Mouse (Mus musculus) heart, postnatal 0 days (tissue): ENCODE results near the gene H2-DMb1. TPM values are rescaled to one million over a fixed set of nuclear protein-coding genes. Genes with fewer than 3 reads are reported as not detected.

Source experiments
- ATAC-seq: fragments of 200-750 bp; cut with Nextera tagmentation; 2 replicates; pipeline ENCODE4 v1.8.0; 2017; ENCODE audit warnings: low read depth, moderate number of reproducible peaks, moderate library complexity; ENCODE audit not compliant: insufficient read depth
- DNase-seq: peaks from one replicate; pipeline ENCODE4 v3.0.0-alpha.2; 2016; ENCODE audit warnings: low spot score
- H3K27ac ChIP-seq: fragments of 300-500 bp; sonication (generic); 2 replicates; pipeline ENCODE4 v1.5.1; 2014; ENCODE audit warnings: low read depth, mild to moderate bottlenecking
- H3K27me3 ChIP-seq: fragments of 300-500 bp; sonication (generic); 2 replicates; pipeline ENCODE4 v1.6.1; 2014; ENCODE audit warnings: low read length, mixed read lengths; ENCODE audit not compliant: control insufficient read depth, insufficient read depth
- H3K36me3 ChIP-seq: fragments of 300-500 bp; sonication (generic); replicated peaks from 2 replicates; pipeline ENCODE4 v1.6.1; 2014; ENCODE audit warnings: low read length, mixed read lengths; ENCODE audit not compliant: control insufficient read depth, insufficient read depth
- H3K4me1 ChIP-seq: fragments of 300-500 bp; sonication (generic); 2 replicates; pipeline ENCODE4 v1.6.1; 2014; ENCODE audit warnings: antibody characterized with exemption; ENCODE audit not compliant: control insufficient read depth, insufficient read depth
- H3K4me2 ChIP-seq: fragments of 300-500 bp; sonication (generic); 2 replicates; pipeline ENCODE4 v1.6.1; 2014; ENCODE audit warnings: low read depth, mild to moderate bottlenecking, low read length, moderate library complexity
- H3K4me3 ChIP-seq: fragments of 300-500 bp; sonication (generic); 2 replicates; pipeline ENCODE4 v1.5.1; 2014; ENCODE audit warnings: low read depth, low read length
- H3K9ac ChIP-seq: fragments of 300-500 bp; sonication (generic); replicated peaks from 2 replicates; pipeline ENCODE4 v1.6.1; 2014; ENCODE audit warnings: low read depth, low read length, mixed read lengths
- H3K9me3 ChIP-seq: fragments of 300-500 bp; sonication (generic); replicated peaks from 2 replicates; pipeline ENCODE4 v1.6.1; 2016; ENCODE audit warnings: low read length; ENCODE audit not compliant: control insufficient read depth
- CTCF ChIP-seq: IDR thresholded peaks from 2 replicates; pipeline ENCODE4 v1.5.1; 2016; ENCODE audit warnings: antibody characterized with exemption, control low read depth, low read depth
- EP300 ChIP-seq: IDR thresholded peaks from 2 replicates; pipeline ENCODE4 v1.6.1; 2016; ENCODE audit warnings: antibody characterized with exemption, low read depth
- WGBS: fragments of 180-500 bp; shearing (Covaris S2); extraction: QIAGEN DNeasy Blood & Tissue Kit; methylation state at CpG from one replicate; pipeline ENCODE4 v1.1.7; 2014; 5-methylcytosine and 5-hydroxymethylcytosine counted together
- polyA plus RNA-seq: library from polyadenylated mRNA; unstranded; fragments of >200 nt; fragmentation: Nextera tagmentation; extraction: Ambion mirVana; gene quantifications from 2 replicates; pipeline ENCODE4 v1.2.1, GENCODE M21; 2015
- total RNA-seq: library from RNA; depleted of rRNA; stranded (reverse); fragments of >200 nt; gene quantifications from 2 replicates; pipeline ENCODE4 v1.2.3, GENCODE M21; 2014; ENCODE audit warnings: low replicate concordance

H2-DMb1 gene
- total and polyA plus RNA-seq, 2 experiments from 2014 or later = 0.90 TPM; not detected in 1

GRCm38 (mm10) chr17:34194723-34195122 is 41.9 kb downstream of the H2-DMb1 start:
- Histone ChIP-seq H3K9ac (no peak overlapping the region), H3K27ac (no peak overlapping the region), H3K27me3 (peaks cover 84% of the 10 kb centered on the region), H3K36me3 (no peaks in the 10 kb centered on the region), H3K4me2 (no peak overlapping the region), H3K4me3 (no peak overlapping the region), H3K4me1 (no peaks in the 10 kb centered on the region), H3K9me3 (no peaks in the 10 kb centered on the region)
- no peak for ATAC-seq
- DNase-seq = no peak
- TF ChIP-seq EP300 = no peak
- no peak for TF ChIP-seq CTCF
- WGBS = 82% methylated on average over 4 of the region's 4 CpGs

DNA sequence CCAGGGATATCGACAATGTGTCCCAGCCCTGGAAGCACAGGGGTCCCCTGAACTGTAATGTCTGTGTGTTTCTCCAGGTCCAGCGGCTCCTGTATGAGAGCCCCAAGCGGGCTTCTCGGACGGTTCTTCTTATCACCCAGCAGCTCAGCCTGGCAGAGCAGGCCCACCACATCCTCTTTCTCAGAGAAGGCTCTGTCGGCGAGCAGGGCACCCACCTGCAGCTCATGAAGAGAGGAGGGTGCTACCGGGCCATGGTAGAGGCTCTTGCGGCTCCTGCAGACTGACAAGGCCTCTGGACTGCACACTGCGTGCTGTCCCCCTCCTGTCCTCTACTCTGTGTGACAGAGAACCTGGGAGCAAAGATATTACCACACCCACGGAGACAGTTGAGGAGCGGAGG is 43.6 kb downstream of the H2-DMb1 start:
- H3K27me3 ChIP-seq = peaks cover 69% of the 10 kb centered on the region
- DNase-seq = no peak

DNA sequence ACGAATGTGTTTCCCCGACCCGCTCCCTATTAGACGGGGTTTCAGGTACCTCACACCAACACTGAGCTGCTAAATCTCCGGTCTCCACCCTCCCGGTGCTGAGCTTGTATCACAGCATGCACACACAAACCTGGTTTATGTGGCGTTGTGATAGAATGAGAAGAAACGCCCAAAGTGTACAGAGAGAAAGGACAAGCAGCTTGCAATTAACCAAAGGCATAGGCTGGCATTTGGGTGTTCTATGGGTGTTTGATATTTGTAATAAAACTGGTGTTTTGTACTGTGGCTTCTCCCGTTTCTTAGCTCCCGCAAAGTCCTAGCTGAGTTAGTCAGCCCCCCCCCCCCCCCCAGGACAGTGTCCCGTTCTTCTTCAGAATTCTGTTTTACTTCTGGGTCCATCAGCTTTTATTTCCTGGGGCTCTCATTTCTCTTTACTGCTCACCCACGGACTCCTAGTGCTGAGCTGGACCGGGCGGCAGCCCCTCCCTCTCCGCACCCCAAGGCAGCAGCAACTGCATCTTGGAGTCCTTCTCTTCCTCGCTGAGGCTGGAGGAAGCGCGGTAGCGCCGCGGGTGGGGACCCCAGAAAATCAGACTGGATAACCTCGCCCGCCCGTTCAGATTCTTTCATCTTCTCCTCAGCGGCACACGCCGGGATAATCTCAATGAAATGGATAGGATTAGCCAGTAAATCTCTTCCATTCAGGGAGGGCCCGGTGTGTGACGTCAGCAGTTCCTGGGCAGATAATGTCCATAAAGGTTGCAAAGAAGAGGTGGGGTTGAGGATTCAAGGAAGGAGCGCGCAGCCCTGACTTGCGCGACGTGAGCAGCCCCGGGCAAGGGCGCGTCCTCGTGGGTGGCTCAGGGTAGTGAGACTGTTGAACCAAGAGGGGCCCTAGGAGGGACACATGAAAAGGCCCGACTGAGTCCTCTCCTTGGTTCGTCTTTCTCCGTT is 44.3 kb downstream of the H2-DMb1 start, which contains the start of gene Psmb8:
TSS of gene Psmb8 (plus strand) at position 781 of the 954 bp plus-strand sequence.
- H3K27ac ChIP-seq = peak within 1 kb of the TSS; percentile 13; the same call in 1 of the 2 replicates
- H3K36me3 ChIP-seq = no peaks in the 10 kb centered on the region
- H3K4me1 ChIP-seq = no peaks in the 10 kb centered on the region
- peak within 1 kb of the TSS; percentile 63 for H3K4me3 ChIP-seq
- TF ChIP-seq CTCF (no peak), EP300 (no peak)
- H3K9me3 ChIP-seq = no peaks in the 10 kb centered on the region
- 7% methylated on average over 41 of the region's 41 CpGs for WGBS
- ATAC-seq (peak; percentile 90), DNase-seq (peak; percentile 79)
- peaks cover 62% of the 10 kb centered on the region for H3K27me3 ChIP-seq
- peak within 1 kb of the TSS; percentile 55 for H3K9ac ChIP-seq
- peak within 1 kb of the TSS; percentile 74 for H3K4me2 ChIP-seq

More for the DNA sequence above, 43.6 kb downstream of the H2-DMb1 start:
- no peak overlapping the region; the same call in 1 of the 2 replicates for H3K4me3 ChIP-seq
- no peaks in the 10 kb centered on the region for H3K36me3 ChIP-seq
- no peaks in the 10 kb centered on the region for H3K9me3 ChIP-seq
- H3K27ac ChIP-seq = peak overlapping the region; percentile 39; the same call in 1 of the 2 replicates
- no peak for ATAC-seq
- H3K4me2 ChIP-seq = peak overlapping the region; percentile 74; the same call in 1 of the 2 replicates
- H3K4me1 ChIP-seq = no peaks in the 10 kb centered on the region
- TF ChIP-seq EP300 = no peak
- no peak for TF ChIP-seq CTCF
- 35% methylated on average over 12 of the region's 12 CpGs for WGBS
- no peak overlapping the region for H3K9ac ChIP-seq

GRCm38 (mm10) chr17:34197904-34198520 is 45.1 kb downstream of the H2-DMb1 start:
- H3K9ac ChIP-seq = peak overlapping the region; percentile 55
- peak; percentile 33; the same call in 1 of the 2 replicates for ATAC-seq
- H3K4me2 ChIP-seq = peak overlapping the region; percentile 74
- H3K27ac ChIP-seq = peak overlapping the region; percentile 13; the same call in 1 of the 2 replicates
- H3K27me3 ChIP-seq = peaks cover 54% of the 10 kb centered on the region
- DNase-seq = peak; percentile 25
- no peaks in the 10 kb centered on the region for H3K9me3 ChIP-seq
- H3K36me3 ChIP-seq = no peaks in the 10 kb centered on the region
- 3% methylated on average over 32 of the region's 32 CpGs for WGBS
- H3K4me1 ChIP-seq = no peaks in the 10 kb centered on the region
- peak overlapping the region; percentile 63 for H3K4me3 ChIP-seq
- TF ChIP-seq CTCF (no peak), EP300 (no peak)

DNA sequence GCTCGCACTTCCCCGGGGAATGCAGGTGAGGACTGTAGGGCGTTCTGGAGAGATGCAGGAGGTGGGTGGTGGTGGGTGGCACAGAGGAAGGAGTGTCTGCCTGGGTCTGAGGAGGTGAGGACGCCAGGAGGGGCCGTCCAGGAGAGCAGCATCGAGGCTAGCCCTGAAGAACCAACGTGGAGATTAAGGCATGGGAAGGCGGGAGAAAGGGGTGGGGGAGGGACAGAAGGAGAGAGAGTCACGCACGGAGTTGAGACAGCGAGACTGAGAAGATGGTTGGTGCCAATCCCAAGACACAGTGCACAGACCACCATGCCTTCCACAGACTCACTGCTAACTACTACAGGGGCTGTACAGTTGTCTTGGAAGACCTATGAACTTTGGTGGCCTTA is 45.6 kb downstream of the H2-DMb1 start:
- Histone ChIP-seq H3K36me3 (no peaks in the 10 kb centered on the region), H3K9ac (peak overlapping the region; percentile 55), H3K27ac (no peak overlapping the region), H3K4me1 (no peaks in the 10 kb centered on the region), H3K4me3 (peak overlapping the region; percentile 63), H3K27me3 (peaks cover 52% of the 10 kb centered on the region), H3K4me2 (peak overlapping the region; percentile 74), H3K9me3 (no peaks in the 10 kb centered on the region)
- DNase-seq (no peak), ATAC-seq (no peak)
- TF ChIP-seq CTCF (no peak), EP300 (no peak)
- WGBS = 7% methylated on average over 11 of the region's 11 CpGs
